Mouse (Mus musculus): ENCODE measurements around the gene Adcy1. TPM values are rescaled to one million over a fixed set of nuclear protein-coding genes. Genes with fewer than 3 reads are reported as not detected.
A peak's percentile ranks its signal among the peaks of the same experiment; 100 is the strongest.

Adcy1 gene
- polyA plus RNA-seq, 1 experiment from 2014 or later: 2.5 TPM

GRCm38 (mm10) chr11:7161502-7162174, 98.3 kb downstream of the Adcy1 start:
- H3K4me1 ChIP-seq (ENCODE audit: control insufficient read depth, insufficient read depth, low read length): peaks cover 8% of the 10 kb centered on the region
- no peak for ATAC-seq (ENCODE audit: low read depth)
- H3K4me2 ChIP-seq (ENCODE audit: low read depth, low read length): no peak overlapping the region
- no peak overlapping the region for H3K9ac ChIP-seq (ENCODE audit: low read depth, low read length)
- WGBS: 81% methylated on average over 8 of the region's 8 CpGs
- no peak overlapping the region for H3K4me3 ChIP-seq (ENCODE audit: low read depth, low read length)
- no peak overlapping the region for H3K27ac ChIP-seq (replicated peaks; ENCODE audit: low read depth, low read length)
- no peaks in the 10 kb centered on the region for H3K9me3 ChIP-seq (ENCODE audit: control insufficient read depth, low read length)
- peak; percentile 51 for DNase-seq (ENCODE audit: low spot score)
- H3K27me3 ChIP-seq (replicated peaks; ENCODE audit: control insufficient read depth, insufficient read depth, low read length): no peaks in the 10 kb centered on the region
- H3K36me3 ChIP-seq (ENCODE audit: control insufficient read depth, insufficient read depth, low read length): no peaks in the 10 kb centered on the region

GRCm38 (mm10) chr11:7164416-7164815, 101.1 kb downstream of the Adcy1 start:
- no peak overlapping the region for H3K9ac ChIP-seq (ENCODE audit: low read depth, low read length)
- H3K9me3 ChIP-seq (ENCODE audit: control insufficient read depth, low read length): no peaks in the 10 kb centered on the region
- H3K27ac ChIP-seq (replicated peaks; ENCODE audit: low read depth, low read length): no peak overlapping the region
- H3K4me2 ChIP-seq (ENCODE audit: low read depth, low read length): no peak overlapping the region
- no peak overlapping the region for H3K4me3 ChIP-seq (ENCODE audit: low read depth, low read length)
- H3K36me3 ChIP-seq (ENCODE audit: control insufficient read depth, insufficient read depth, low read length): no peaks in the 10 kb centered on the region
- H3K27me3 ChIP-seq (replicated peaks; ENCODE audit: control insufficient read depth, insufficient read depth, low read length): no peaks in the 10 kb centered on the region
- no peak for DNase-seq (ENCODE audit: low spot score)
- 70% methylated on average over 4 of the region's 4 CpGs for WGBS
- ATAC-seq (ENCODE audit: low read depth): no peak
- peaks cover 8% of the 10 kb centered on the region for H3K4me1 ChIP-seq (ENCODE audit: control insufficient read depth, insufficient read depth, low read length)

- no peak overlapping the region for H3K9ac ChIP-seq (ENCODE audit: low read depth, low read length)
- H3K4me3 ChIP-seq (ENCODE audit: low read depth, low read length): no peak overlapping the region
- H3K4me1 ChIP-seq (ENCODE audit: control insufficient read depth, insufficient read depth, low read length): no peaks in the 10 kb centered on the region
- no peaks in the 10 kb centered on the region for H3K36me3 ChIP-seq (ENCODE audit: control insufficient read depth, insufficient read depth, low read length)
- ATAC-seq (ENCODE audit: low read depth) (no peak), DNase-seq (ENCODE audit: low spot score) (no peak)
- H3K27ac ChIP-seq (replicated peaks; ENCODE audit: low read depth, low read length): no peak overlapping the region
- no peak overlapping the region for H3K4me2 ChIP-seq (ENCODE audit: low read depth, low read length)
- WGBS: 92% methylated on average over 1 of the region's 1 CpGs
- no peaks in the 10 kb centered on the region for H3K9me3 ChIP-seq (ENCODE audit: control insufficient read depth, low read length)
- H3K27me3 ChIP-seq (replicated peaks; ENCODE audit: control insufficient read depth, insufficient read depth, low read length): no peaks in the 10 kb centered on the region
These were observed 106.4 kb downstream of the Adcy1 start for GRCm38 (mm10) chr11:7169645-7170044.

GRCm38 (mm10) chr11:7173664-7174063, 110.4 kb downstream of the Adcy1 start:
- ATAC-seq (ENCODE audit: low read depth): no peak
- no peak for DNase-seq (ENCODE audit: low spot score)
- WGBS: 83% methylated on average over 6 of the region's 6 CpGs

DNA sequence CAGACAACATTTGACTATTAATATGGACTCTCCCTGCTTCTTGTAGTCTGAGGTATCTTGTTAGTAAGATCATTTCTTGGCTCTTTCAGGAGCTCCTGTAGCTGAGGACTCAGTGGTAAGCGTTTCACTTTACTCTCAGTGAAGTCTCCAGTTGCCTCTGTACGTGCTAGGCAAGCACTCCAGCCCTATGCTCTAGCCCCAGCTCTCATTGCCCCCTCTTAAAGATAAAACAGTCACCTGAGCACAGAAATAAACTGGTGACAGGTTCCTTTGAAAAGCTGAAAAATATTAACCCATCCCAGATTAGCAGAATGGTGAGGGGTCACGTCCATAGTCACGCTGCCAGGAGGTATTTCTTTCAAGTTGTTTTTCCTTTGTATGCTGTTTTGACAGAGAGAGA, 115.4 kb downstream of the Adcy1 start:
- ATAC-seq (ENCODE audit: low read depth) (no peak), DNase-seq (ENCODE audit: low spot score) (no peak)
- Histone ChIP-seq H3K27me3 (replicated peaks; ENCODE audit: control insufficient read depth, insufficient read depth, low read length) (no peaks in the 10 kb centered on the region), H3K4me2 (ENCODE audit: low read depth, low read length) (no peak overlapping the region), H3K9me3 (ENCODE audit: control insufficient read depth, low read length) (no peaks in the 10 kb centered on the region), H3K27ac (replicated peaks; ENCODE audit: low read depth, low read length) (no peak overlapping the region), H3K4me3 (ENCODE audit: low read depth, low read length) (no peak overlapping the region), H3K4me1 (ENCODE audit: control insufficient read depth, insufficient read depth, low read length) (0 out of 2 replicates have a peak, but pooled peaks cover 3% of the 10 kb centered on the region), H3K36me3 (ENCODE audit: control insufficient read depth, insufficient read depth, low read length) (no peaks in the 10 kb centered on the region), H3K9ac (ENCODE audit: low read depth, low read length) (no peak overlapping the region)
- WGBS: 69% methylated on average over 4 of the region's 4 CpGs

More at GRCm38 (mm10) chr11:7173664-7174063, 110.4 kb downstream of the Adcy1 start:
- Histone ChIP-seq H3K36me3 (ENCODE audit: control insufficient read depth, insufficient read depth, low read length) (no peaks in the 10 kb centered on the region), H3K9ac (ENCODE audit: low read depth, low read length) (no peak overlapping the region), H3K27ac (replicated peaks; ENCODE audit: low read depth, low read length) (no peak overlapping the region), H3K4me1 (ENCODE audit: control insufficient read depth, insufficient read depth, low read length) (0 out of 2 replicates have a peak, but pooled peaks cover 3% of the 10 kb centered on the region), H3K4me3 (ENCODE audit: low read depth, low read length) (no peak overlapping the region), H3K27me3 (replicated peaks; ENCODE audit: control insufficient read depth, insufficient read depth, low read length) (no peaks in the 10 kb centered on the region), H3K4me2 (ENCODE audit: low read depth, low read length) (no peak overlapping the region), H3K9me3 (ENCODE audit: control insufficient read depth, low read length) (no peaks in the 10 kb centered on the region)

- Histone ChIP-seq H3K27me3 (replicated peaks; ENCODE audit: control insufficient read depth, insufficient read depth, low read length) (no peaks in the 10 kb centered on the region), H3K27ac (replicated peaks; ENCODE audit: low read depth, low read length) (no peak overlapping the region), H3K9ac (ENCODE audit: low read depth, low read length) (no peak overlapping the region), H3K4me3 (ENCODE audit: low read depth, low read length) (no peak overlapping the region), H3K4me2 (ENCODE audit: low read depth, low read length) (no peak overlapping the region), H3K36me3 (ENCODE audit: control insufficient read depth, insufficient read depth, low read length) (no peaks in the 10 kb centered on the region), H3K4me1 (ENCODE audit: control insufficient read depth, insufficient read depth, low read length) (0 out of 2 replicates have a peak, but pooled peaks cover 3% of the 10 kb centered on the region), H3K9me3 (ENCODE audit: control insufficient read depth, low read length) (no peaks in the 10 kb centered on the region)
- 79% methylated on average over 2 of the region's 2 CpGs for WGBS
- ATAC-seq (ENCODE audit: low read depth) (no peak), DNase-seq (ENCODE audit: low spot score) (no peak)
These were observed 116.0 kb downstream of the Adcy1 start for GRCm38 (mm10) chr11:7179276-7179675.

GRCm38 (mm10) chr11:7182409-7183042, 119.2 kb downstream of the Adcy1 start:
- Histone ChIP-seq H3K4me3 (ENCODE audit: low read depth, low read length) (no peak overlapping the region), H3K9ac (ENCODE audit: low read depth, low read length) (no peak overlapping the region), H3K9me3 (ENCODE audit: control insufficient read depth, low read length) (no peaks in the 10 kb centered on the region), H3K4me2 (ENCODE audit: low read depth, low read length) (no peak overlapping the region), H3K36me3 (ENCODE audit: control insufficient read depth, insufficient read depth, low read length) (no peaks in the 10 kb centered on the region), H3K4me1 (ENCODE audit: control insufficient read depth, insufficient read depth, low read length) (no peaks in the 10 kb centered on the region), H3K27me3 (replicated peaks; ENCODE audit: control insufficient read depth, insufficient read depth, low read length) (no peaks in the 10 kb centered on the region), H3K27ac (replicated peaks; ENCODE audit: low read depth, low read length) (no peak overlapping the region)
- ATAC-seq (ENCODE audit: low read depth) (no peak), DNase-seq (ENCODE audit: low spot score) (no peak)
- 27% methylated on average over 8 of the region's 8 CpGs for WGBS

- H3K9ac ChIP-seq (ENCODE audit: low read depth, low read length): no peak overlapping the region; the same call in 1 of the 2 replicates
- 21% methylated on average over 1 of the region's 1 CpGs for WGBS
- no peak overlapping the region for H3K4me2 ChIP-seq (ENCODE audit: low read depth, low read length)
- no peak for DNase-seq (ENCODE audit: low spot score)
- no peak overlapping the region for H3K27ac ChIP-seq (replicated peaks; ENCODE audit: low read depth, low read length)
- H3K9me3 ChIP-seq (ENCODE audit: control insufficient read depth, low read length): no peaks in the 10 kb centered on the region
- no peaks in the 10 kb centered on the region for H3K36me3 ChIP-seq (ENCODE audit: control insufficient read depth, insufficient read depth, low read length)
- no peak for ATAC-seq (ENCODE audit: low read depth)
- H3K4me3 ChIP-seq (ENCODE audit: low read depth, low read length): no peak overlapping the region
- no peaks in the 10 kb centered on the region for H3K27me3 ChIP-seq (replicated peaks; ENCODE audit: control insufficient read depth, insufficient read depth, low read length)
- no peaks in the 10 kb centered on the region for H3K4me1 ChIP-seq (ENCODE audit: control insufficient read depth, insufficient read depth, low read length)
These were observed 121.1 kb downstream of the Adcy1 start for GRCm38 (mm10) chr11:7184420-7184819.

GRCm38 (mm10) chr11:7187472-7187871, 124.2 kb downstream of the Adcy1 start:
- no peak for ATAC-seq (ENCODE audit: low read depth)
- H3K9me3 ChIP-seq (ENCODE audit: control insufficient read depth, low read length): no peaks in the 10 kb centered on the region

More at GRCm38 (mm10) chr11:7187472-7187871, 124.2 kb downstream of the Adcy1 start:
- WGBS: 38% methylated on average over 8 of the region's 8 CpGs
- Histone ChIP-seq H3K27ac (replicated peaks; ENCODE audit: low read depth, low read length) (no peak overlapping the region), H3K9ac (ENCODE audit: low read depth, low read length) (no peak overlapping the region), H3K27me3 (replicated peaks; ENCODE audit: control insufficient read depth, insufficient read depth, low read length) (no peaks in the 10 kb centered on the region), H3K4me3 (ENCODE audit: low read depth, low read length) (no peak overlapping the region), H3K36me3 (ENCODE audit: control insufficient read depth, insufficient read depth, low read length) (no peaks in the 10 kb centered on the region), H3K4me2 (ENCODE audit: low read depth, low read length) (no peak overlapping the region), H3K4me1 (ENCODE audit: control insufficient read depth, insufficient read depth, low read length) (no peaks in the 10 kb centered on the region)
- no peak for DNase-seq (ENCODE audit: low spot score)
